Mouse (Mus musculus): ENCODE results near the gene Slc39a13. TPM values are rescaled to one million over a fixed set of nuclear protein-coding genes. Genes with fewer than 3 reads are reported as not detected.

Gene Slc39a13
- total and polyA plus RNA-seq, 2 experiments from 2014 or later = 22.3 to 26.8 TPM

- Histone ChIP-seq H3K4me2 (ENCODE audit: low read depth) (no peak overlapping the region), H3K4me3 (ENCODE audit: low read depth, low read length) (no peak overlapping the region), H3K27me3 (ENCODE audit: insufficient read depth, low read length) (no peaks in the 10 kb centered on the region), H3K36me3 (ENCODE audit: insufficient read depth) (no peaks in the 10 kb centered on the region), H3K4me1 (ENCODE audit: insufficient read depth) (no peaks in the 10 kb centered on the region), H3K27ac (ENCODE audit: low read depth, low read length) (no peak overlapping the region), H3K9ac (no peak overlapping the region), H3K9me3 (ENCODE audit: low read length) (no peaks in the 10 kb centered on the region)
- TF ChIP-seq CTCF (IDR thresholded peaks at IDR 0.05; ENCODE audit: low read depth) = no peak
- WGBS = 78% methylated on average over 15 of the region's 15 CpGs
- DNase-seq (no peak), ATAC-seq (no peak)
These were observed 14.1 kb upstream of the Slc39a13 start for GRCm38 (mm10) chr2:91084179-91084820.

- no peak overlapping the region; the same call in 1 of the 2 replicates for H3K27ac ChIP-seq (ENCODE audit: low read depth, low read length)
- H3K27me3 ChIP-seq (ENCODE audit: insufficient read depth, low read length) = no peaks in the 10 kb centered on the region
- H3K4me3 ChIP-seq (ENCODE audit: low read depth, low read length) = no peak overlapping the region
- no peak for TF ChIP-seq CTCF (IDR thresholded peaks at IDR 0.05; ENCODE audit: low read depth)
- H3K9me3 ChIP-seq (ENCODE audit: low read length) = no peaks in the 10 kb centered on the region
- 0 out of 2 replicates have a peak, but pooled peaks cover 4% of the 10 kb centered on the region for H3K4me1 ChIP-seq (ENCODE audit: insufficient read depth)
- WGBS = 56% methylated on average over 1 of the region's 1 CpGs
- H3K36me3 ChIP-seq (ENCODE audit: insufficient read depth) = no peaks in the 10 kb centered on the region
- no peak overlapping the region for H3K4me2 ChIP-seq (ENCODE audit: low read depth)
- DNase-seq = no peak
- no peak overlapping the region for H3K9ac ChIP-seq
- ATAC-seq = no peak
These were observed 13.2 kb upstream of the Slc39a13 start for GRCm38 (mm10) chr2:91083366-91083940.

DNA sequence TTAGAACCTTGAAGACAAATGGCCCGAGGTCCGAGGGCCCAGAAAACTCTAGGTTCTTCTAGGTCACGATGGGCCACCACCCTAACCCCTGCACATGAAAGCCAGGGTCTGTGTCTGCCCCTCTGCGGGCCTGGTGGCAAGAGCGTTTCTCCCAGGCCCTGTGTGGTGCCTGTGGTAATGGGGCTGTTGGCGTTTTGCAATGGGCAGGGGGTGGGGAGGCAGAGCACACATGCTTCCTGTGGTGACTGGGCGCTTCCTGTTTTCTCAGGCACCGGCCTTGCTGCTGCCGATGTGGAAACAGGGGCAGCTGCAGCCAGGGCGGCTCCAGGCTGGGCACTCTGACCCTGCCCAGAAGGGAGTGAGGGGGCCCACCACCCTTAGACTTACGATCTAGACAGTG, 12.6 kb upstream of the Slc39a13 start:
- Histone ChIP-seq H3K4me2 (ENCODE audit: low read depth) (no peak overlapping the region), H3K27me3 (ENCODE audit: insufficient read depth, low read length) (no peaks in the 10 kb centered on the region), H3K9ac (no peak overlapping the region), H3K36me3 (ENCODE audit: insufficient read depth) (no peaks in the 10 kb centered on the region), H3K27ac (ENCODE audit: low read depth, low read length) (no peak overlapping the region; the same call in 1 of the 2 replicates), H3K4me1 (ENCODE audit: insufficient read depth) (0 out of 2 replicates have a peak, but pooled peaks cover 8% of the 10 kb centered on the region), H3K4me3 (ENCODE audit: low read depth, low read length) (no peak overlapping the region), H3K9me3 (ENCODE audit: low read length) (no peaks in the 10 kb centered on the region)
- ATAC-seq = no peak
- WGBS = 81% methylated on average over 11 of the region's 11 CpGs
- no peak for TF ChIP-seq CTCF (IDR thresholded peaks at IDR 0.05; ENCODE audit: low read depth)
- DNase-seq = no peak

DNA sequence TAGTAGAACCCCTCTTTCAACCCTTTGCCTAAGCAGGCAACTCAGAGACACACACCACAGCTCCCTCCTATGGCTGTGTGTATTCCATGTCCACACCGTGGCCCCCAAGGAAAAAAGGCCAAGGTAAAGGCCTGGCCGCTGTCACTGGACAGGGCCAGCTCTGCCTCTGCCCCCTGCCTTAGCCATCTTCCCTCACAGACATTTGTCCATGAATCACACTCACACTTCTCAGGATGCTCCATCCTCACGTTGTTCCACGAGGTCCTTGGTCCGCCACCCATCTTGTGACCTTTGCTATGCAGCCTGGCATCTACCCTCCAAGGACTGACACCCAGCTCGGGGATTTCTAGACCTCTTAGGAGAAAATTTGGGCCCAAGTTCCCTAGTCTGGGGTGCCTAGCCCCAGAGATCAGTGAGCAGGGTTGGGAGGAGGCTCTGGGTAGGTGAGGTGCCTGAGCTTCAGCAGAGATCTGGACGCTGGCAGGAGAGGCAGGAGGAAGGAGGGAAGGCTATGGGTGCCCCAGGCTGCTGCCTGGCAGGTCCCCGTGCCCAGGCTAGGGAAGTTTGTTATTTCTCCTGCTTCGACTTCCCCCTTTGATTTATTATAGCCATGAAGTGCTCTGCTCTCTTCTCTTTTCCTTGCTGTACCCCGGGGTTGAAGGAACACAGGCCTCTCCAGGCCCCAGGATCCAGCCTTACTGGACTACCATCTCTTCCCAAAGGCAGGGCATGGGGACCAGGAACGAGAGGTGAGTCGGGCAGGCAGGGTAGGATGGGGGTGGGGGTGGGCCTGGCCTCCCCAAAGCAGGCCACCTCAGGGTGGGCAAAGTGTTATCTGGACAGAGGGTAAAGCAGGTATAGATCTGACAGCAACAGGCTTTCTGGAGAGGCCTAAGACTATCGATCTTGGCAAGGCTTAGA, 11.8 kb upstream of the Slc39a13 start, which contains the start of gene Spi1:
Gene Spi1, plus strand, starts transcription at position 616 of the 921 bp plus-strand sequence.
- Histone ChIP-seq H3K4me1 (ENCODE audit: insufficient read depth) (0 out of 2 replicates have a peak, but pooled peaks cover 9% of the 10 kb centered on the region), H3K4me3 (ENCODE audit: low read depth, low read length) (no peak within 1 kb of the TSS), H3K9ac (no peak within 1 kb of the TSS), H3K27me3 (ENCODE audit: insufficient read depth, low read length) (no peaks in the 10 kb centered on the region), H3K27ac (ENCODE audit: low read depth, low read length) (no peak within 1 kb of the TSS; the same call in 1 of the 2 replicates), H3K9me3 (ENCODE audit: low read length) (no peaks in the 10 kb centered on the region), H3K4me2 (ENCODE audit: low read depth) (no peak within 1 kb of the TSS), H3K36me3 (ENCODE audit: insufficient read depth) (no peaks in the 10 kb centered on the region)
- WGBS = 84% methylated on average over 13 of the region's 13 CpGs
- no peak for TF ChIP-seq CTCF (IDR thresholded peaks at IDR 0.05; ENCODE audit: low read depth)
- no peak for ATAC-seq
- DNase-seq = no peak

DNA sequence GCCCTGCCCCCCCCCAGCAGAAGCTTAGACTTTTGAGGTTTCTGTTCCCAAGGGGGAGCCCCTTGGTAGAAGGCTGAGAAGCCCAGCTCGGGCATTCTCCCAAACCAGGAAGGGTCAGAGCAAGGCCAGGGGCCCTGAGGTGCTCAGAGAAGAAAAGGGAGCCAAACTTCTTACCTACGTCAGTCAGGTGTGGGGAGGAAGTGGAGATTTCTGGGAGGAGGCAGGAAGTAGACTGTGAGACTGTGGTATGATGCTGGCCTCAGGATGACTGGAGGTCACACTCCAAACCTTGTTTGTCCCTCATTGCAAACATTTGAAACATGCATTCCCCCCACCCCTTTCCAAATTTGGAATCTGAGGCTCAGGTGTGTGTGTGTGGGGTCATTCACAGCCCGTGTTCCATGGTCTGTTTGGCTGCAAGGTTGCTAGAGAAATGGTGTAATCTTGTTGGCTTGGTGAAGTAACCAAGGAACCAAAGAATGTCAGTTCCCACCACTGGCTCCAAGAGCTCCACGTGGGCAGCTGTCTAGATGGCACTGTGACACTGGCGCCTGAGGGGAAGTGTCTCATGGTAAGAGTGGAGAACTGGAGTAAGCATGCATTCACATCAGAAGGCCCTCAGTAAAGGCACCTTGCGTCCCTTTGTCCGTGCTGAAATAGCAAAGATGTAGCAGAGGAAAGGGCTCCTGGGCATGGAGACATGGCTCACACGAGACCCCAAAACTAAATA, 10.7 kb upstream of the Slc39a13 start:
- ATAC-seq = no peak
- TF ChIP-seq CTCF (IDR thresholded peaks at IDR 0.05; ENCODE audit: low read depth) = no peak
- H3K27ac ChIP-seq (ENCODE audit: low read depth, low read length) = no peak overlapping the region

GRCm38 (mm10) chr2:91079026-91079384, 8.8 kb upstream of the Slc39a13 start:
- WGBS = 30% methylated on average over 5 of the region's 5 CpGs
- DNase-seq = peak; percentile 37
- peak overlapping the region; percentile 63 for H3K9ac ChIP-seq
- H3K4me2 ChIP-seq (ENCODE audit: low read depth) = peak overlapping the region; percentile 91
- H3K9me3 ChIP-seq (ENCODE audit: low read length) = no peaks in the 10 kb centered on the region
- no peaks in the 10 kb centered on the region for H3K36me3 ChIP-seq (ENCODE audit: insufficient read depth)
- 0 out of 2 replicates have a peak overlapping the region, but pooled peaks have one; percentile 9 for H3K27ac ChIP-seq (ENCODE audit: low read depth, low read length)
- 0 out of 2 replicates have a peak, but pooled peaks cover 9% of the 10 kb centered on the region for H3K4me1 ChIP-seq (ENCODE audit: insufficient read depth)
- H3K27me3 ChIP-seq (ENCODE audit: insufficient read depth, low read length) = no peaks in the 10 kb centered on the region
- peak overlapping the region; percentile 49 for H3K4me3 ChIP-seq (ENCODE audit: low read depth, low read length)
- ATAC-seq = no peak; the same call in 1 of the 2 replicates
- TF ChIP-seq CTCF (IDR thresholded peaks at IDR 0.05; ENCODE audit: low read depth) = no peak

More for the DNA sequence above, 10.7 kb upstream of the Slc39a13 start:
- H3K4me2 ChIP-seq (ENCODE audit: low read depth) = no peak overlapping the region
- no peaks in the 10 kb centered on the region for H3K36me3 ChIP-seq (ENCODE audit: insufficient read depth)
- WGBS = 83% methylated on average over 8 of the region's 8 CpGs
- no peak overlapping the region for H3K4me3 ChIP-seq (ENCODE audit: low read depth, low read length)
- no peak overlapping the region for H3K9ac ChIP-seq
- H3K4me1 ChIP-seq (ENCODE audit: insufficient read depth) = 0 out of 2 replicates have a peak, but pooled peaks cover 9% of the 10 kb centered on the region
- no peaks in the 10 kb centered on the region for H3K27me3 ChIP-seq (ENCODE audit: insufficient read depth, low read length)
- no peak for DNase-seq
- H3K9me3 ChIP-seq (ENCODE audit: low read length) = no peaks in the 10 kb centered on the region

Data from forebrain, postnatal 0 days (tissue).